Mouse (Mus musculus): ENCODE results near the gene Mapk8ip3.

Mapk8ip3 gene

DNA sequence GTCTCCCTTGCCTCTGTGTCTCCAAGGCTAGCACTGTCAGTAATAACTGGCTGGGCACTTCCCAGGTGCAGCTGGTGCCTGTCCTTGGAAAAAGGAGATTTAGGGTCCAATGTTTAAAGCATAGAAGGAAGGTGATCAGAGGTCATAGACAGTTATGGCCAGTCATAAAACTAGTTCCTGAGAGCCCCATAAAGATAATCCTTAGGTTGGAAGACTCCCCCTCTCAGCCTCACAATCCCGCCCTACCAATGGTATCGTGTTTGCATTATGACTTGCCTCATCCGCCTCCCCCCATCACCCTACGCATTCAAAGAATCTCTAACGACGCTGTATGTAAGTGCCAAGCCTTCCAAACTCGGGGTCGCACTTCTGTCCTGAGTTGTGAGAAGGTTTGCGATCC lies 92.3 kb downstream of the Mapk8ip3 start:
- no peak for DNase-seq

DNA sequence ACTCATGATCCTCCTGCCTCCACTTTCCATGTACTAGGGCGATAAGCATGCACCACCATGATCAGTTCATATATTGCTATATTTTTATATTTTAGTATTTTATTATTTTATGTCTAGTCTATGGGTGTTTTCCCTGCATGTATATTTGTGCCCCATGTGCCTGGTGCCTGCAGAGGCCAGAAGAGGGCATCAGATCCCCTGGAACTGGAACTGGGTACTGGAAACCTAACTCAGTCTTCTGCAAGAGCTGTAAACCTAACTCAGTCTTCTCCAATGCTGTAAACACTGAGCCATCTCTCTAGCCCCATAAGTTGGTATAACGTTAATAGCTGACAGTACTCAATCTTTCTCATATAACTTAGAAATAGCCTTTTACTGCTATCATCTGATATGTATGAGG lies 94.1 kb downstream of the Mapk8ip3 start:
- DNase-seq, result peak in 1 of 2 experiments; percentile 18
